Mouse (Mus musculus) adrenal gland, postnatal 25 days (tissue): Measurements from ENCODE around the gene Tex9. TPM values are rescaled to one million over a fixed set of nuclear protein-coding genes. Genes with fewer than 3 reads are reported as not detected.
A peak's percentile ranks its signal among the peaks of the same experiment; 100 is the strongest.
"Not testable (repeated sequence)": the region's sequence is repeated elsewhere in the genome, so short reads cannot be mapped to it uniquely, and the experiment has no call there.

Experiments
- DNase-seq: peaks from one replicate; pipeline ENCODE4 v3.0.0; 2021; ENCODE audit warnings: mixed read lengths
- total RNA-seq: library from RNA; stranded (reverse); gene quantifications from 2 replicates; pipeline ENCODE4 v1.2.3, GENCODE M21; 2021

Tex9 gene
- total RNA-seq, 1 experiment from 2014 or later, result 11.0 TPM

- DNase-seq, result no peak
These were observed 53.3 kb downstream of the Tex9 start for GRCm38 (mm10) chr9:72438749-72439148.

- DNase-seq, result peak; percentile 94
These were observed 54.0 kb downstream of the Tex9 start, which contains the start of gene Mns1 for GRCm38 (mm10) chr9:72437822-72438701. TSS of gene Mns1 (plus strand) at chr9:72438011.

GRCm38 (mm10) chr9:72434876-72435275 is 57.1 kb downstream of the Tex9 start:
- DNase-seq, result no peak

- no peak for DNase-seq
These were observed 64.2 kb downstream of the Tex9 start for GRCm38 (mm10) chr9:72427861-72428260.

GRCm38 (mm10) chr9:72425300-72425850 is 66.6 kb downstream of the Tex9 start:
- DNase-seq, result no peak

- no peak for DNase-seq
These were observed 69.3 kb downstream of the Tex9 start for GRCm38 (mm10) chr9:72422753-72423152.

- DNase-seq, result no peak
These were observed 69.7 kb downstream of the Tex9 start for GRCm38 (mm10) chr9:72422284-72422683.

- DNase-seq, result no peak
These were observed 71.5 kb downstream of the Tex9 start for GRCm38 (mm10) chr9:72420490-72420889.

GRCm38 (mm10) chr9:72418443-72418842 is 73.6 kb downstream of the Tex9 start:
- no peak for DNase-seq

GRCm38 (mm10) chr9:72411746-72412145 is 80.3 kb downstream of the Tex9 start:
- no peak for DNase-seq

GRCm38 (mm10) chr9:72409381-72410225 is 82.4 kb downstream of the Tex9 start:
- no peak for DNase-seq

- peak; percentile 81 for DNase-seq
These were observed 83.9 kb downstream of the Tex9 start for GRCm38 (mm10) chr9:72408131-72408586.

GRCm38 (mm10) chr9:72405882-72406638 is 86.0 kb downstream of the Tex9 start:
- no peak for DNase-seq

GRCm38 (mm10) chr9:72404934-72405333 is 87.1 kb downstream of the Tex9 start:
- DNase-seq, result no peak

- no peak for DNase-seq
These were observed 87.6 kb downstream of the Tex9 start for GRCm38 (mm10) chr9:72404446-72404845.

- DNase-seq, result no peak
These were observed 88.6 kb downstream of the Tex9 start for GRCm38 (mm10) chr9:72403421-72403820.

- not testable (repeated sequence) for DNase-seq
These were observed 90.2 kb downstream of the Tex9 start for GRCm38 (mm10) chr9:72401769-72402168.
